Mouse (Mus musculus) myocyte (in vitro differentiated cells): ENCODE measurements around the gene Tmub1. TPM values are rescaled to one million over a fixed set of nuclear protein-coding genes. Genes with fewer than 3 reads are reported as not detected.

Source experiments
- H3K27me3 ChIP-seq: one replicate; pipeline ENCODE4 v1.6.1; 2011; ENCODE audit not compliant: control insufficient read depth, insufficient read depth, insufficient read length
- H3K36me3 ChIP-seq: one replicate; pipeline ENCODE4 v1.6.1; 2011; ENCODE audit not compliant: control insufficient read depth, insufficient read depth
- H3K4me2 ChIP-seq: one replicate; pipeline ENCODE4 v1.6.1; 2011; ENCODE audit warnings: low read depth, control low read depth
- H3K4me3 ChIP-seq: one replicate; pipeline ENCODE4 v1.5.1; 2011; ENCODE audit warnings: mild to moderate bottlenecking, control low read depth, moderate library complexity
- H3K79me2 ChIP-seq: one replicate; pipeline ENCODE4 v1.6.1; 2011; ENCODE audit not compliant: control insufficient read depth, insufficient read depth
- H3ac ChIP-seq: one replicate; pipeline ENCODE4 v1.6.1; 2011; ENCODE audit not compliant: control insufficient read depth, insufficient read length
- CEBPB ChIP-seq: IDR thresholded peaks from 2 replicates; pipeline ENCODE4 v1.6.1; 2011; ENCODE audit warnings: mild to moderate bottlenecking, moderate library complexity; ENCODE audit not compliant: poor library complexity, insufficient read depth, severe bottlenecking
- E2F4 ChIP-seq: IDR thresholded peaks from one replicate; pipeline ENCODE4 v1.6.1; 2011; ENCODE audit warnings: mild to moderate bottlenecking, control low read depth, moderate library complexity; ENCODE audit not compliant: insufficient read depth
- MAX ChIP-seq: IDR thresholded peaks from one replicate; pipeline ENCODE4 v1.6.1; 2011; ENCODE audit warnings: low read depth, mild to moderate bottlenecking, control low read depth
- MYOD1 ChIP-seq, 3 experiments: IDR thresholded peaks; one replicate each; pipeline ENCODE4 v1.6.1; 2011; ENCODE audit warnings: control low read depth in 2 of 3, low read depth in 2 of 3, mild to moderate bottlenecking in 2 of 3, moderate library complexity in 1 of 3; ENCODE audit not compliant: insufficient read length in 2 of 3, control insufficient read depth in 1 of 3
- MYOG ChIP-seq, 3 experiments: IDR thresholded peaks; one replicate each; pipeline ENCODE4 v1.6.1; 2011; ENCODE audit warnings: control low read depth in 2 of 3, low read depth in 2 of 3, mild to moderate bottlenecking in 2 of 3; ENCODE audit not compliant: insufficient read length in 2 of 3, control insufficient read depth in 1 of 3, insufficient read depth in 1 of 3
- POLR2A ChIP-seq: IDR thresholded peaks from one replicate; pipeline ENCODE4 v1.6.1; 2011; ENCODE audit warnings: low read depth, mild to moderate bottlenecking, control low read depth, moderate library complexity; ENCODE audit not compliant: insufficient read length
- POLR2AphosphoS2 ChIP-seq: IDR thresholded peaks from one replicate; pipeline ENCODE4 v1.6.1; 2011; ENCODE audit warnings: low read depth, control low read depth; ENCODE audit not compliant: insufficient read length
- REST ChIP-seq: IDR thresholded peaks from one replicate; pipeline ENCODE4 v1.6.1; 2011; ENCODE audit warnings: mild to moderate bottlenecking, control low read depth, moderate library complexity; ENCODE audit not compliant: insufficient read depth, insufficient read length
- SRF ChIP-seq: IDR thresholded peaks from one replicate; pipeline ENCODE4 v1.6.1; 2011; ENCODE audit warnings: low read depth; ENCODE audit not compliant: control insufficient read depth, insufficient read length
- TCF12 ChIP-seq: IDR thresholded peaks from one replicate; pipeline ENCODE4 v1.6.1; 2011; ENCODE audit warnings: mild to moderate bottlenecking, control low read depth; ENCODE audit not compliant: poor library complexity, insufficient read depth, severe bottlenecking
- TCF3 ChIP-seq: IDR thresholded peaks from one replicate; pipeline ENCODE4 v1.6.1; 2011; ENCODE audit warnings: low read depth, control low read depth; ENCODE audit not compliant: insufficient read length
- USF1 ChIP-seq: IDR thresholded peaks from one replicate; pipeline ENCODE4 v1.6.1; 2011; ENCODE audit warnings: low read depth, mild to moderate bottlenecking, control low read depth, moderate library complexity
- polyA plus RNA-seq: library from polyadenylated mRNA; unstranded; fragments of >200 nt; fragmentation: generic; extraction: Trizol; gene quantifications from one replicate; pipeline ENCODE4 v1.2.1, GENCODE M21; 2012; ENCODE audit warnings: missing spikeins

Tmub1 gene
- polyA plus RNA-seq, 1 experiment, result 14.2 TPM

GRCm38 (mm10) chr5:24405389-24405876, 42.2 kb downstream of the Tmub1 start:
- no peaks in the 10 kb centered on the region for H3K27me3 ChIP-seq
- H3K79me2 ChIP-seq, result no peaks in the 10 kb centered on the region
- H3K36me3 ChIP-seq, result no peaks in the 10 kb centered on the region
- TF ChIP-seq MYOG (IDR thresholded peaks at IDR 0.05; ENCODE audit: control insufficient read depth in 1 of 3, insufficient read depth in 1 of 3, insufficient read length in 2 of 3, low read depth in 2 of 3) (peak; percentile 17 to 72 (median 63)), POLR2AphosphoS2 (peak; percentile 29), MYOD1 (IDR thresholded peaks at IDR 0.05; ENCODE audit: control insufficient read depth in 1 of 3, insufficient read length in 2 of 3, low read depth in 2 of 3) (peak in 2 of 3 experiments; percentile 53 to 83), MAX (no peak)
- peak overlapping the region; percentile 65 for H3K4me2 ChIP-seq
- H3K4me3 ChIP-seq, result no peak overlapping the region
- no peak overlapping the region for H3ac ChIP-seq

- H3ac ChIP-seq, result no peak overlapping the region
- no peaks in the 10 kb centered on the region for H3K36me3 ChIP-seq
- TF ChIP-seq TCF3 (no peak), CEBPB (0 out of 2 replicates have a peak, but pooled peaks have one; percentile 39)
- H3K4me2 ChIP-seq, result peak overlapping the region; percentile 65
- no peaks in the 10 kb centered on the region for H3K79me2 ChIP-seq
- no peak overlapping the region for H3K4me3 ChIP-seq
- no peaks in the 10 kb centered on the region for H3K27me3 ChIP-seq
Observed at GRCm38 (mm10) chr5:24404594-24405360, 42.9 kb downstream of the Tmub1 start.

- Histone ChIP-seq H3K4me3 (no peak overlapping the region), H3K4me2 (no peak overlapping the region), H3K79me2 (no peaks in the 10 kb centered on the region), H3K36me3 (no peaks in the 10 kb centered on the region), H3K27me3 (no peaks in the 10 kb centered on the region), H3ac (no peak overlapping the region)
- no peak for TF ChIP-seq TCF3
- TF ChIP-seq POLR2A, result no peak
- peak in 1 of 3 experiments; percentile 5 for TF ChIP-seq MYOD1 (IDR thresholded peaks at IDR 0.05; ENCODE audit: control insufficient read depth in 1 of 3, insufficient read length in 2 of 3, low read depth in 2 of 3)
Observed at GRCm38 (mm10) chr5:24401969-24402368, 45.7 kb downstream of the Tmub1 start.

GRCm38 (mm10) chr5:24400911-24401605, 46.6 kb downstream of the Tmub1 start:
- no peaks in the 10 kb centered on the region for H3K27me3 ChIP-seq
- H3K4me2 ChIP-seq, result no peak overlapping the region
- no peak for TF ChIP-seq POLR2A
- no peak for TF ChIP-seq USF1
- no peak for TF ChIP-seq TCF3
- TF ChIP-seq CEBPB, result no peak
- no peak for TF ChIP-seq REST
- TF ChIP-seq POLR2AphosphoS2, result no peak
- no peak for TF ChIP-seq MYOG (IDR thresholded peaks at IDR 0.05; ENCODE audit: control insufficient read depth in 1 of 3, insufficient read depth in 1 of 3, insufficient read length in 2 of 3, low read depth in 2 of 3)
- TF ChIP-seq MYOD1 (IDR thresholded peaks at IDR 0.05; ENCODE audit: control insufficient read depth in 1 of 3, insufficient read length in 2 of 3, low read depth in 2 of 3), result no peak
- TF ChIP-seq SRF, result no peak
- no peak for TF ChIP-seq TCF12
- TF ChIP-seq MAX, result no peak
- TF ChIP-seq E2F4, result no peak
- H3K4me3 ChIP-seq, result no peak overlapping the region
- no peaks in the 10 kb centered on the region for H3K79me2 ChIP-seq
- H3K36me3 ChIP-seq, result no peaks in the 10 kb centered on the region
- no peak overlapping the region for H3ac ChIP-seq

- H3ac ChIP-seq, result no peak overlapping the region
- TF ChIP-seq TCF3 (no peak), MYOD1 (IDR thresholded peaks at IDR 0.05; ENCODE audit: control insufficient read depth in 1 of 3, insufficient read length in 2 of 3, low read depth in 2 of 3) (no peak), POLR2AphosphoS2 (no peak), SRF (no peak), POLR2A (no peak), TCF12 (no peak), REST (no peak), E2F4 (no peak), MAX (no peak), MYOG (IDR thresholded peaks at IDR 0.05; ENCODE audit: control insufficient read depth in 1 of 3, insufficient read depth in 1 of 3, insufficient read length in 2 of 3, low read depth in 2 of 3) (no peak), USF1 (no peak), CEBPB (no peak)
- H3K27me3 ChIP-seq, result no peaks in the 10 kb centered on the region
- H3K4me2 ChIP-seq, result no peak overlapping the region
- no peaks in the 10 kb centered on the region for H3K79me2 ChIP-seq
- no peaks in the 10 kb centered on the region for H3K36me3 ChIP-seq
- no peak overlapping the region for H3K4me3 ChIP-seq
Observed at GRCm38 (mm10) chr5:24400362-24400761, 47.3 kb downstream of the Tmub1 start.
